Mouse (Mus musculus) urinary bladder, postnatal 4 days (tissue): ENCODE results near the gene Cflar.
A peak's percentile ranks its signal among the peaks of the same experiment; 100 is the strongest.

Source experiments
- DNase-seq, 2 experiments: peaks; one replicate each; pipeline ENCODE4 v3.0.0; 2021 to 2022; ENCODE audit warnings: low spot score in 2 of 2

Cflar gene

GRCm38 (mm10) chr1:58712076-58713061 lies 1.1 kb downstream of the Cflar start:
- DNase-seq = no peak

GRCm38 (mm10) chr1:58713081-58713892 lies 2.0 kb downstream of the Cflar start:
- peak in 1 of 2 experiments; percentile 46 for DNase-seq

GRCm38 (mm10) chr1:58713893-58714231 lies 2.6 kb downstream of the Cflar start:
- peak in 1 of 2 experiments; percentile 57 for DNase-seq

- DNase-seq = no peak
Observed at GRCm38 (mm10) chr1:58714361-58714760, 3.1 kb downstream of the Cflar start.

- DNase-seq = no peak
Observed at GRCm38 (mm10) chr1:58715536-58715935, 4.2 kb downstream of the Cflar start.

- DNase-seq = no peak
Observed at GRCm38 (mm10) chr1:58716162-58716882, 5.0 kb downstream of the Cflar start.

- no peak for DNase-seq
Observed at GRCm38 (mm10) chr1:58716883-58717220, 5.5 kb downstream of the Cflar start.

GRCm38 (mm10) chr1:58717589-58718270 lies 6.4 kb downstream of the Cflar start:
- no peak for DNase-seq

- DNase-seq = no peak
Observed at GRCm38 (mm10) chr1:58719356-58719945, 8.1 kb downstream of the Cflar start.

- DNase-seq = no peak
Observed at GRCm38 (mm10) chr1:58720090-58720489, 8.8 kb downstream of the Cflar start.

- no peak for DNase-seq
Observed at GRCm38 (mm10) chr1:58720988-58721387, 9.7 kb downstream of the Cflar start.

- DNase-seq = no peak
Observed at GRCm38 (mm10) chr1:58722115-58722938, 11.0 kb downstream of the Cflar start.

GRCm38 (mm10) chr1:58723062-58723808 lies 11.9 kb downstream of the Cflar start:
- DNase-seq = no peak

GRCm38 (mm10) chr1:58723809-58724405 lies 12.6 kb downstream of the Cflar start:
- no peak for DNase-seq

- DNase-seq = no peak
Observed at GRCm38 (mm10) chr1:58724533-58724932, 13.2 kb downstream of the Cflar start.

- DNase-seq = no peak
Observed at GRCm38 (mm10) chr1:58725095-58725494, 13.8 kb downstream of the Cflar start.

- no peak for DNase-seq
Observed at GRCm38 (mm10) chr1:58725767-58726166, 14.5 kb downstream of the Cflar start.

GRCm38 (mm10) chr1:58727019-58727746 lies 15.9 kb downstream of the Cflar start:
- no peak for DNase-seq
